Mouse (Mus musculus) adrenal gland, postnatal 4 days (tissue): ENCODE data around the gene Pnck. TPM values are rescaled to one million over a fixed set of nuclear protein-coding genes. Genes with fewer than 3 reads are reported as not detected.

Experiments
- DNase-seq, 2 experiments: peaks; one replicate each; pipeline ENCODE4 v3.0.0; 2021 to 2022; ENCODE audit warnings: low spot score in 2 of 2, mixed read lengths in 2 of 2
- long read RNA-seq, 2 experiments: library from polyadenylated mRNA; stranded (forward); transcript quantifications; one replicate each; pipeline ENCODE4 v2.0.0; 2021
- total RNA-seq, 2 experiments: library from RNA; stranded (reverse); gene quantifications; 2 replicates each; pipeline ENCODE4 v1.2.3; 2021

Pnck gene
- total RNA-seq, result 10 to 100 TPM; 21.1 to 21.3 TPM
- long read RNA-seq, experiment 1, transcript Pnck-202 (12 exons, 1,532 nt), result major isoform, 9 of 20 reads
- long read RNA-seq, experiment 1, partial matches to known transcripts, result 2 of 20 reads
- long read RNA-seq, experiment 1, other reads (novel, unspliced or antisense), result 8 of 20 reads
- long read RNA-seq, experiment 2, transcript Pnck-202 (12 exons, 1,532 nt), result major isoform, 14 of 28 reads
- long read RNA-seq, experiment 2, partial matches to known transcripts, result 2 of 28 reads
- long read RNA-seq, experiment 2, other reads (novel, unspliced or antisense), result 10 of 28 reads

- DNase-seq, result no peak
Observed at GRCm38 (mm10) chrX:73659575-73660283, at the start of gene Pnck. Pnck (minus strand) TSS chrX:73660117.

- no peak for DNase-seq
Observed at GRCm38 (mm10) chrX:73700472-73700871, 40.6 kb upstream of the Pnck start.

- DNase-seq, result no peak
Observed at GRCm38 (mm10) chrX:73690917-73691629, 31.2 kb upstream of the Pnck start.

- DNase-seq, result no peak
Observed at GRCm38 (mm10) chrX:73685629-73686028, 25.7 kb upstream of the Pnck start.

- DNase-seq, result no peak
Observed at GRCm38 (mm10) chrX:73684978-73685377, 25.1 kb upstream of the Pnck start.

GRCm38 (mm10) chrX:73684156-73684555 lies 24.2 kb upstream of the Pnck start:
- no peak for DNase-seq

- DNase-seq, result no peak
Observed at GRCm38 (mm10) chrX:73676668-73677067, 16.8 kb upstream of the Pnck start.

- DNase-seq, result no peak
Observed at GRCm38 (mm10) chrX:73675231-73675630, 15.3 kb upstream of the Pnck start.

- DNase-seq, result no peak
Observed at GRCm38 (mm10) chrX:73673968-73674661, 14.2 kb upstream of the Pnck start.

- no peak for DNase-seq
Observed at GRCm38 (mm10) chrX:73673619-73673967, 13.7 kb upstream of the Pnck start.

GRCm38 (mm10) chrX:73672879-73673618 lies 13.1 kb upstream of the Pnck start, which contains the start of gene Slc6a8:
Slc6a8 (plus strand) TSS chrX:73673150.
- peak in 1 of 2 experiments; percentile 25 for DNase-seq

- no peak for DNase-seq
Observed at GRCm38 (mm10) chrX:73672031-73672431, 12.1 kb upstream of the Pnck start.

GRCm38 (mm10) chrX:73663143-73663542 lies 3.2 kb upstream of the Pnck start:
- no peak for DNase-seq

GRCm38 (mm10) chrX:73660284-73660665 lies 358 bp upstream of the Pnck start:
- DNase-seq, result no peak

- DNase-seq, result no peak
Observed at GRCm38 (mm10) chrX:73658936-73659574, 862 bp downstream of the Pnck start.

- DNase-seq, result no peak
Observed at GRCm38 (mm10) chrX:73658391-73658790, 1.5 kb downstream of the Pnck start.

GRCm38 (mm10) chrX:73655529-73655928 lies 4.4 kb downstream of the Pnck start:
- no peak for DNase-seq

GRCm38 (mm10) chrX:73654177-73654576 lies 5.7 kb downstream of the Pnck start:
- peak in 1 of 2 experiments; percentile 50 for DNase-seq

GRCm38 (mm10) chrX:73653392-73653791 lies 6.5 kb downstream of the Pnck start:
- no peak for DNase-seq

GRCm38 (mm10) chrX:73650869-73651268 lies 9.0 kb downstream of the Pnck start:
- DNase-seq, result no peak
